Mouse (Mus musculus): Measurements from ENCODE around the gene Trmt112. TPM values are rescaled to one million over a fixed set of nuclear protein-coding genes. Genes with fewer than 3 reads are reported as not detected.

The Trmt112 gene
- polyA plus RNA-seq, 1 experiment from 2014 or later: 115 TPM

- ATAC-seq: peak; percentile 91
- peak within 1 kb of the TSS; percentile 94 for H3K27ac ChIP-seq
- under 1% methylated on average over 27 of the region's 27 CpGs for WGBS (ENCODE audit: insufficient replicate concordance)
Observed at GRCm38 (mm10) chr19:6942249-6942691, 32.8 kb downstream of the Trmt112 start, which contains the start of gene Gpr137. Gpr137 (minus strand) TSS chr19:6942480.

GRCm38 (mm10) chr19:6942764-6943163, 33.3 kb downstream of the Trmt112 start:
- WGBS (ENCODE audit: insufficient replicate concordance): 21% methylated on average over 5 of the region's 5 CpGs
- peak; percentile 14 for ATAC-seq
- peak overlapping the region; percentile 86 for H3K9ac ChIP-seq
- peaks cover 8% of the 10 kb centered on the region for H3K27me3 ChIP-seq (replicated peaks)
- H3K4me1 ChIP-seq: peaks cover 32% of the 10 kb centered on the region
- peaks cover 22% of the 10 kb centered on the region for H3K36me3 ChIP-seq
- H3K9me3 ChIP-seq (replicated peaks): no peaks in the 10 kb centered on the region
- H3K4me2 ChIP-seq: peak overlapping the region; percentile 98
- peak overlapping the region; percentile 94 for H3K27ac ChIP-seq
- H3K4me3 ChIP-seq: peak overlapping the region; percentile 88

More at GRCm38 (mm10) chr19:6942249-6942691, 32.8 kb downstream of the Trmt112 start, which contains the start of gene Gpr137:
- peaks cover 11% of the 10 kb centered on the region for H3K27me3 ChIP-seq (replicated peaks)
- peak within 1 kb of the TSS; percentile 86 for H3K9ac ChIP-seq
- peak within 1 kb of the TSS; percentile 98 for H3K4me2 ChIP-seq
- H3K4me1 ChIP-seq: peaks cover 30% of the 10 kb centered on the region
- peaks cover 22% of the 10 kb centered on the region for H3K36me3 ChIP-seq
- H3K4me3 ChIP-seq: peak within 1 kb of the TSS; percentile 88
- H3K9me3 ChIP-seq (replicated peaks): no peaks in the 10 kb centered on the region

GRCm38 (mm10) chr19:6943709-6944108, 34.2 kb downstream of the Trmt112 start:
- no peaks in the 10 kb centered on the region for H3K27me3 ChIP-seq (replicated peaks)

GRCm38 (mm10) chr19:6947742-6948141, 38.2 kb downstream of the Trmt112 start:
- no peaks in the 10 kb centered on the region for H3K9me3 ChIP-seq (replicated peaks)
- peaks cover 53% of the 10 kb centered on the region for H3K4me1 ChIP-seq
- WGBS (ENCODE audit: insufficient replicate concordance): 53% methylated on average over 4 of the region's 4 CpGs

More at GRCm38 (mm10) chr19:6943709-6944108, 34.2 kb downstream of the Trmt112 start:
- ATAC-seq: no peak
- H3K9ac ChIP-seq: no peak overlapping the region
- H3K4me2 ChIP-seq: no peak overlapping the region
- no peaks in the 10 kb centered on the region for H3K9me3 ChIP-seq (replicated peaks)
- 90% methylated on average over 6 of the region's 6 CpGs for WGBS (ENCODE audit: insufficient replicate concordance)
- peaks cover 26% of the 10 kb centered on the region for H3K36me3 ChIP-seq
- H3K27ac ChIP-seq: no peak overlapping the region
- H3K4me1 ChIP-seq: peaks cover 37% of the 10 kb centered on the region
- H3K4me3 ChIP-seq: no peak overlapping the region

GRCm38 (mm10) chr19:6948186-6948585, 38.7 kb downstream of the Trmt112 start:
- Histone ChIP-seq H3K4me2 (no peak overlapping the region), H3K4me1 (peaks cover 53% of the 10 kb centered on the region), H3K9ac (no peak overlapping the region), H3K4me3 (no peak overlapping the region), H3K9me3 (replicated peaks) (no peaks in the 10 kb centered on the region), H3K27me3 (replicated peaks) (no peaks in the 10 kb centered on the region), H3K36me3 (peaks cover 28% of the 10 kb centered on the region), H3K27ac (peak overlapping the region; percentile 31; the same call in 1 of the 2 replicates)
- 69% methylated on average over 4 of the region's 4 CpGs for WGBS (ENCODE audit: insufficient replicate concordance)
- no peak for ATAC-seq

More at GRCm38 (mm10) chr19:6947742-6948141, 38.2 kb downstream of the Trmt112 start:
- no peak for ATAC-seq
- no peak overlapping the region for H3K9ac ChIP-seq
- no peak overlapping the region for H3K4me3 ChIP-seq
- H3K27ac ChIP-seq: peak overlapping the region; percentile 31; the same call in 1 of the 2 replicates
- peaks cover 26% of the 10 kb centered on the region for H3K36me3 ChIP-seq
- no peak overlapping the region for H3K4me2 ChIP-seq
- H3K27me3 ChIP-seq (replicated peaks): no peaks in the 10 kb centered on the region

GRCm38 (mm10) chr19:6949532-6949931, 40.0 kb downstream of the Trmt112 start:
- Histone ChIP-seq H3K9ac (no peak overlapping the region), H3K27ac (no peak overlapping the region), H3K4me3 (no peak overlapping the region), H3K27me3 (replicated peaks) (no peaks in the 10 kb centered on the region), H3K4me1 (peaks cover 51% of the 10 kb centered on the region), H3K9me3 (replicated peaks) (no peaks in the 10 kb centered on the region), H3K4me2 (0 out of 2 replicates have a peak overlapping the region, but pooled peaks have one; percentile 99), H3K36me3 (peaks cover 36% of the 10 kb centered on the region)
- no peak for ATAC-seq
- WGBS (ENCODE audit: insufficient replicate concordance): 84% methylated on average over 5 of the region's 5 CpGs

- no peak overlapping the region for H3K9ac ChIP-seq
- H3K4me1 ChIP-seq: peaks cover 51% of the 10 kb centered on the region
- peak overlapping the region; percentile 70 for H3K4me3 ChIP-seq
- H3K36me3 ChIP-seq: peaks cover 36% of the 10 kb centered on the region
- 63% methylated on average over 5 of the region's 5 CpGs for WGBS (ENCODE audit: insufficient replicate concordance)
- no peak overlapping the region; the same call in 1 of the 2 replicates for H3K27ac ChIP-seq
- ATAC-seq: no peak
- H3K27me3 ChIP-seq (replicated peaks): no peaks in the 10 kb centered on the region
- H3K4me2 ChIP-seq: peak overlapping the region; percentile 99
- no peaks in the 10 kb centered on the region for H3K9me3 ChIP-seq (replicated peaks)
Observed at GRCm38 (mm10) chr19:6949951-6950350, 40.5 kb downstream of the Trmt112 start.

- under 1% methylated on average over 28 of the region's 28 CpGs for WGBS (ENCODE audit: insufficient replicate concordance)
- peak overlapping the region; percentile 99 for H3K4me2 ChIP-seq
- H3K9ac ChIP-seq: peak overlapping the region; percentile 81
- peaks cover 51% of the 10 kb centered on the region for H3K4me1 ChIP-seq
- peak; percentile 31 for ATAC-seq
- peak overlapping the region; percentile 93 for H3K27ac ChIP-seq
- peak overlapping the region; percentile 70 for H3K4me3 ChIP-seq
- H3K36me3 ChIP-seq: peaks cover 37% of the 10 kb centered on the region
- H3K27me3 ChIP-seq (replicated peaks): no peaks in the 10 kb centered on the region
- no peaks in the 10 kb centered on the region for H3K9me3 ChIP-seq (replicated peaks)
Observed at GRCm38 (mm10) chr19:6950613-6951153, 41.2 kb downstream of the Trmt112 start.

- Histone ChIP-seq H3K36me3 (peaks cover 37% of the 10 kb centered on the region), H3K4me3 (peak overlapping the region; percentile 70), H3K27me3 (replicated peaks) (no peaks in the 10 kb centered on the region), H3K4me2 (peak overlapping the region; percentile 99), H3K27ac (peak overlapping the region; percentile 93), H3K4me1 (peaks cover 51% of the 10 kb centered on the region), H3K9me3 (replicated peaks) (no peaks in the 10 kb centered on the region), H3K9ac (peak overlapping the region; percentile 81)
- peak; percentile 71 for ATAC-seq
- WGBS (ENCODE audit: insufficient replicate concordance): under 1% methylated on average over 35 of the region's 35 CpGs
Observed at GRCm38 (mm10) chr19:6951381-6951968, 42.0 kb downstream of the Trmt112 start.

- Histone ChIP-seq H3K9me3 (replicated peaks) (no peaks in the 10 kb centered on the region), H3K27ac (peak overlapping the region; percentile 93), H3K27me3 (replicated peaks) (no peaks in the 10 kb centered on the region), H3K4me3 (peak overlapping the region; percentile 70), H3K4me1 (peaks cover 51% of the 10 kb centered on the region), H3K4me2 (peak overlapping the region; percentile 99), H3K36me3 (peaks cover 40% of the 10 kb centered on the region), H3K9ac (peak overlapping the region; percentile 81)
- 2% methylated on average over 31 of the region's 31 CpGs for WGBS (ENCODE audit: insufficient replicate concordance)
- peak; percentile 31 for ATAC-seq
Observed at GRCm38 (mm10) chr19:6951994-6952711, 42.7 kb downstream of the Trmt112 start.

- H3K9me3 ChIP-seq (replicated peaks): no peaks in the 10 kb centered on the region
- peak; percentile 5; the same call in 1 of the 2 replicates for ATAC-seq
- WGBS (ENCODE audit: insufficient replicate concordance): 1% methylated on average over 3 of the region's 3 CpGs
Observed at GRCm38 (mm10) chr19:6952712-6953037, 43.2 kb downstream of the Trmt112 start.

GRCm38 (mm10) chr19:6954046-6954445, 44.5 kb downstream of the Trmt112 start:
- ATAC-seq: no peak
- peaks cover 44% of the 10 kb centered on the region for H3K4me1 ChIP-seq
- H3K36me3 ChIP-seq: peaks cover 55% of the 10 kb centered on the region
- H3K9me3 ChIP-seq (replicated peaks): no peaks in the 10 kb centered on the region
- H3K27me3 ChIP-seq (replicated peaks): no peaks in the 10 kb centered on the region
- no peak overlapping the region for H3K4me3 ChIP-seq
- no peak overlapping the region for H3K9ac ChIP-seq
- WGBS (ENCODE audit: insufficient replicate concordance): 67% methylated on average over 9 of the region's 9 CpGs
- H3K4me2 ChIP-seq: no peak overlapping the region
- 0 out of 2 replicates have a peak overlapping the region, but pooled peaks have one; percentile 2 for H3K27ac ChIP-seq

More at GRCm38 (mm10) chr19:6952712-6953037, 43.2 kb downstream of the Trmt112 start:
- Histone ChIP-seq H3K4me2 (peak overlapping the region; percentile 99), H3K9ac (peak overlapping the region; percentile 81), H3K36me3 (peaks cover 45% of the 10 kb centered on the region), H3K4me3 (peak overlapping the region; percentile 70), H3K27me3 (replicated peaks) (no peaks in the 10 kb centered on the region), H3K4me1 (peaks cover 50% of the 10 kb centered on the region), H3K27ac (peak overlapping the region; percentile 93)
